Mouse (Mus musculus): ENCODE measurements around the gene Nktr. TPM values are rescaled to one million over a fixed set of nuclear protein-coding genes. Genes with fewer than 3 reads are reported as not detected.

Nktr gene
- total and polyA plus RNA-seq, 2 experiments from 2014 or later: 31.1 to 44.8 TPM

GRCm38 (mm10) chr9:121707801-121708200, 11.2 kb upstream of the Nktr start:
- H3K9me3 ChIP-seq (replicated peaks; ENCODE audit: control insufficient read depth, low read length): no peaks in the 10 kb centered on the region
- peaks cover 15% of the 10 kb centered on the region for H3K4me1 ChIP-seq (ENCODE audit: control insufficient read depth, insufficient read depth)
- H3K9ac ChIP-seq (replicated peaks; ENCODE audit: low read depth, low read length): no peak overlapping the region
- TF ChIP-seq EP300 (IDR thresholded peaks at IDR 0.05; ENCODE audit: low read depth) (no peak), CTCF (IDR thresholded peaks at IDR 0.05; ENCODE audit: low read depth) (no peak)
- no peak for DNase-seq (ENCODE audit: low spot score)
- H3K36me3 ChIP-seq (replicated peaks; ENCODE audit: control insufficient read depth, insufficient read depth, low read length): peaks cover 2% of the 10 kb centered on the region
- no peak overlapping the region for H3K4me3 ChIP-seq (ENCODE audit: low read depth, low read length)
- no peak for ATAC-seq (ENCODE audit: insufficient read depth, low read depth)
- no peak overlapping the region for H3K27ac ChIP-seq (ENCODE audit: low read depth)
- H3K4me2 ChIP-seq (ENCODE audit: low read depth, low read length): no peak overlapping the region
- WGBS: 33% methylated on average over 6 of the region's 6 CpGs
- H3K27me3 ChIP-seq (ENCODE audit: control insufficient read depth, insufficient read depth, low read length): no peaks in the 10 kb centered on the region

- H3K9me3 ChIP-seq (replicated peaks; ENCODE audit: control insufficient read depth, low read length): no peaks in the 10 kb centered on the region
- H3K4me1 ChIP-seq (ENCODE audit: control insufficient read depth, insufficient read depth): peaks cover 15% of the 10 kb centered on the region
- TF ChIP-seq EP300 (IDR thresholded peaks at IDR 0.05; ENCODE audit: low read depth): no peak
- no peak for TF ChIP-seq CTCF (IDR thresholded peaks at IDR 0.05; ENCODE audit: low read depth)
- H3K27me3 ChIP-seq (ENCODE audit: control insufficient read depth, insufficient read depth, low read length): no peaks in the 10 kb centered on the region
- peaks cover 12% of the 10 kb centered on the region for H3K36me3 ChIP-seq (replicated peaks; ENCODE audit: control insufficient read depth, insufficient read depth, low read length)
- no peak overlapping the region for H3K9ac ChIP-seq (replicated peaks; ENCODE audit: low read depth, low read length)
- H3K27ac ChIP-seq (ENCODE audit: low read depth): no peak overlapping the region
- ATAC-seq (ENCODE audit: insufficient read depth, low read depth): no peak
- H3K4me3 ChIP-seq (ENCODE audit: low read depth, low read length): no peak overlapping the region
- DNase-seq (ENCODE audit: low spot score): no peak
- 56% methylated on average over 7 of the region's 7 CpGs for WGBS
- no peak overlapping the region for H3K4me2 ChIP-seq (ENCODE audit: low read depth, low read length)
Observed at GRCm38 (mm10) chr9:121708506-121709486, 10.2 kb upstream of the Nktr start.

- TF ChIP-seq EP300 (IDR thresholded peaks at IDR 0.05; ENCODE audit: low read depth) (peak; percentile 83; the same call in 1 of the 2 replicates), CTCF (IDR thresholded peaks at IDR 0.05; ENCODE audit: low read depth) (no peak)
- H3K27me3 ChIP-seq (ENCODE audit: control insufficient read depth, insufficient read depth, low read length): no peaks in the 10 kb centered on the region
- H3K9ac ChIP-seq (replicated peaks; ENCODE audit: low read depth, low read length): peak within 1 kb of the TSS; percentile 85
- peak; percentile 99 for DNase-seq (ENCODE audit: low spot score)
- 5% methylated on average over 37 of the region's 37 CpGs for WGBS
- peaks cover 12% of the 10 kb centered on the region for H3K4me1 ChIP-seq (ENCODE audit: control insufficient read depth, insufficient read depth)
- H3K36me3 ChIP-seq (replicated peaks; ENCODE audit: control insufficient read depth, insufficient read depth, low read length): peaks cover 12% of the 10 kb centered on the region
- H3K9me3 ChIP-seq (replicated peaks; ENCODE audit: control insufficient read depth, low read length): no peaks in the 10 kb centered on the region
- peak within 1 kb of the TSS; percentile 75 for H3K4me2 ChIP-seq (ENCODE audit: low read depth, low read length)
- peak; percentile 100 for ATAC-seq (ENCODE audit: insufficient read depth, low read depth)
- peak within 1 kb of the TSS; percentile 98 for H3K27ac ChIP-seq (ENCODE audit: low read depth)
- H3K4me3 ChIP-seq (ENCODE audit: low read depth, low read length): peak within 1 kb of the TSS; percentile 71
Observed at GRCm38 (mm10) chr9:121709898-121710583, 8.9 kb upstream of the Nktr start, which contains the start of gene Ss18l2. Gene Ss18l2, plus strand, starts transcription at chr9:121710329.

GRCm38 (mm10) chr9:121710584-121710975, 8.4 kb upstream of the Nktr start:
- peak overlapping the region; percentile 71 for H3K4me3 ChIP-seq (ENCODE audit: low read depth, low read length)
- DNase-seq (ENCODE audit: low spot score): peak; percentile 51
- H3K4me2 ChIP-seq (ENCODE audit: low read depth, low read length): peak overlapping the region; percentile 75
- peak overlapping the region; percentile 85 for H3K9ac ChIP-seq (replicated peaks; ENCODE audit: low read depth, low read length)
- TF ChIP-seq CTCF (IDR thresholded peaks at IDR 0.05; ENCODE audit: low read depth) (no peak), EP300 (IDR thresholded peaks at IDR 0.05; ENCODE audit: low read depth) (no peak)
- no peaks in the 10 kb centered on the region for H3K27me3 ChIP-seq (ENCODE audit: control insufficient read depth, insufficient read depth, low read length)
- 0% methylated on average over 18 of the region's 18 CpGs for WGBS
- H3K4me1 ChIP-seq (ENCODE audit: control insufficient read depth, insufficient read depth): peaks cover 12% of the 10 kb centered on the region
- H3K36me3 ChIP-seq (replicated peaks; ENCODE audit: control insufficient read depth, insufficient read depth, low read length): peaks cover 12% of the 10 kb centered on the region
- H3K9me3 ChIP-seq (replicated peaks; ENCODE audit: control insufficient read depth, low read length): no peaks in the 10 kb centered on the region
- H3K27ac ChIP-seq (ENCODE audit: low read depth): peak overlapping the region; percentile 98
- peak; percentile 44 for ATAC-seq (ENCODE audit: insufficient read depth, low read depth)

GRCm38 (mm10) chr9:121717048-121717447, 1.9 kb upstream of the Nktr start:
- Histone ChIP-seq H3K9me3 (replicated peaks; ENCODE audit: control insufficient read depth, low read length) (no peaks in the 10 kb centered on the region; the same call in 1 of the 2 replicates), H3K36me3 (replicated peaks; ENCODE audit: control insufficient read depth, insufficient read depth, low read length) (peaks cover 12% of the 10 kb centered on the region), H3K9ac (replicated peaks; ENCODE audit: low read depth, low read length) (no peak overlapping the region), H3K4me1 (ENCODE audit: control insufficient read depth, insufficient read depth) (peaks cover 9% of the 10 kb centered on the region), H3K4me2 (ENCODE audit: low read depth, low read length) (no peak overlapping the region), H3K27ac (ENCODE audit: low read depth) (no peak overlapping the region), H3K4me3 (ENCODE audit: low read depth, low read length) (no peak overlapping the region), H3K27me3 (ENCODE audit: control insufficient read depth, insufficient read depth, low read length) (no peaks in the 10 kb centered on the region)
- ATAC-seq (ENCODE audit: insufficient read depth, low read depth): no peak
- DNase-seq (ENCODE audit: low spot score): no peak
- TF ChIP-seq CTCF (IDR thresholded peaks at IDR 0.05; ENCODE audit: low read depth) (no peak), EP300 (IDR thresholded peaks at IDR 0.05; ENCODE audit: low read depth) (no peak)
- 75% methylated on average over 2 of the region's 2 CpGs for WGBS

Measured in heart, postnatal 0 days (tissue).